Mouse (Mus musculus) neutrophil, adult 5-6 weeks (primary cell): Measurements from ENCODE around the gene Krtap13-1. TPM values are rescaled to one million over a fixed set of nuclear protein-coding genes. Genes with fewer than 3 reads are reported as not detected.
"Not testable (repeated sequence)": the region's sequence is repeated elsewhere in the genome, so short reads cannot be mapped to it uniquely, and the experiment has no call there.

Source experiments
- ATAC-seq: fragments of 151-379, 151-347 bp; 2 replicates; pipeline ENCODE4 v1.8.0; 2017; ENCODE audit warnings: mild to moderate bottlenecking, moderate TSS enrichment; ENCODE audit not compliant: insufficient number of reproducible peaks, poor library complexity, low FRiP score, severe bottlenecking; ENCODE audit errors: extremely low read depth
- total RNA-seq: library from RNA; stranded (forward); fragments of 200-1000 nt; gene quantifications from 2 replicates; pipeline ENCODE4 v1.2.3, GENCODE M21; 2017

Krtap13-1 gene
- total RNA-seq = not detected in 2 replicates

GRCm38 (mm10) chr16:88728812-88729275 lies at the start of gene Krtap13-1:
Gene Krtap13-1, plus strand, starts transcription at chr16:88728862.
- no peak for ATAC-seq

GRCm38 (mm10) chr16:88679099-88679498 lies 49.6 kb upstream of the Krtap13-1 start:
- no peak for ATAC-seq

GRCm38 (mm10) chr16:88681282-88681681 lies 47.4 kb upstream of the Krtap13-1 start:
- no peak for ATAC-seq

DNA sequence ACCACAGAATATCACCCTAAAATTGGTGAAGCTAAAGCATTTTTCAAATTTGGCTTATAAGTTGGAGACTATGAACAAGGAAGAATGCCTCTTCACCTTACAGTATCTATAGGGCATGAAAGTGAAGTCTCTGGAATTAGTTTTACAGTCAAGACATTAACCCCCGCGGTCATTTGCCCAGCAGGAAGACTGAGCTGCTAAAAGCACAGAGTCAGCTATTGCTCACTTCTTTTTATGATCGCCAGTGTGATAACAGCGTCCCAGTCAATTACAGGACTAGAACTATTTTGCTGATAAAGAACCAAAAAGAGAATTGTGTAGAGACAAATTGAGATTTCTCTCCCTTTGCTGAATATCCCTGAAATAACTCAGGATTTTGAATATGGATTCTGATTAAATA lies 32.4 kb upstream of the Krtap13-1 start:
- ATAC-seq = no peak

DNA sequence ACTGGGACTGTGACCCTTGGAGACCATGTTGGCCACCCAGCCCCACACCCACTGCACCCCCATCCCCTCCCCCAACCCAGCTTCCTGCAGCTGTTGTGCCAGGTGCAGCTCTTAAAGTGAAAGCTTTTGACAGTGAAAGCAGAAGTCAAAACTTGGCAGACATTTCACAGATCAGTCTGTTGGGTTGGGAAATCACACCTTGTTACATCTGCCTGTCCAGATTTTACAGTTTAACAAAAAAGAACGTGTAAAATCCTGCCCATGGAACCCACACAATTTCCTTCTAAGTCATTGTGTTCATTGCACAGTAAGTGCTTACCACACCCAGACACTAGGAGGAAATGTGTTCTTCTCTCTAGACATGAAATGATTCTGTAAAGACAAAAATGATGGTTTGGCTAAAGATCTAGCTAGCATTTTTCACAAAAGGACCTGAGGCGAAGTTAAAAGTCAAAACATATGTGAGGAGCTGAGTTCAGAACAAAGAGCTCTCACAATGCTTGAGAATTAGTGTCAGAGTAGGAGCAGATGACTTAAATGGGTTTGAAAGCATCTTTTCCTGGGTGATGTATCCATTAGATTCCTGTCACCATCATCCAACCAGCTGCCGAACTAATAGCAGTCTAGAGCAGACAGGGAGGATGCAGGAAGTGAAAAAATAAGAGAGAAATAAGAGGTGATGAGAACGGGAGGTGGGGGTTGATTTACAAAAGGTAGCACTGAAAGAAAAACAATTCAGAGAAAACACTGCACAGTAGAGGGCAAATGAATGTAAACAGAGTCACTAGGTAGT lies 27.4 kb upstream of the Krtap13-1 start:
- ATAC-seq = peak; percentile 74

- ATAC-seq = no peak
Measured at GRCm38 (mm10) chr16:88707496-88708012, 21.1 kb upstream of the Krtap13-1 start, which contains the start of gene 2310061N02Rik. Gene 2310061N02Rik, minus strand, starts transcription at chr16:88707962.

GRCm38 (mm10) chr16:88710757-88711156 lies 17.9 kb upstream of the Krtap13-1 start:
- ATAC-seq = no peak

DNA sequence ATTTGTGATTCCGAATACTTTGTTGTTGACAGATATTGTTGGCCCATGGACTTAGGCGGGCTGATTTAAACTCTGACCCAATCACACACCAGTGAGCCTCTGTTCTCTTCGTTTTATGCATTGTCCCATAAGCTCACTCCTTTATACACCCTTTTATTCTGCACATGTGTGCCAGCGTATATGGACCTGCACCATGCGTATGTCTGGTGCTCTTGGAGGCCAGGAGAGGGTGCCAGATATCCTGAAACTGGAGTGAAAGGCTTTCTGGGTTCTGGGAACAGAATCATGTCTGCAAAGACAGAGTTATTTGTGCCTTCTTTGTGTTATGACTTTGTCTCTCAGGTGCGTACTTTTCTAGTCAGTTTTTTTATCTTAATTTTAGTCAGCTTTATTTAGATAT lies 17.4 kb upstream of the Krtap13-1 start:
- no peak for ATAC-seq

DNA sequence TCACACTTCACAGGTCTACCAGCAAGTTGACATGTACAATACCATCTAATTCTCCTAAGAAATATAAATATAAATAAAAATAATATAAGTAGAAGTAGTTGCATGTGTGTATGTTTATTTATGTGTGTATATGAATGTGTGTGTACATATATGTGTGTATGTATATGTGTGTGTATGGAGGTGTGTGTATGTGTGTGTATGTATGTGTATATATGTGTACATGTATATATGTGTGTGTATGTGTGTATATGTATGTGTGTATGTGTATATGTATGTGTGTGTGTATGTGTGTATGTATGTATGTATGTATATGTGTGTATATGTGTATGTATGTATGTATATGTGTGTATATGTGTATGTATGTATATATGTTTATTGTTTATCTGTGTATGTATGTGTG lies 12.1 kb upstream of the Krtap13-1 start:
- ATAC-seq = no peak

DNA sequence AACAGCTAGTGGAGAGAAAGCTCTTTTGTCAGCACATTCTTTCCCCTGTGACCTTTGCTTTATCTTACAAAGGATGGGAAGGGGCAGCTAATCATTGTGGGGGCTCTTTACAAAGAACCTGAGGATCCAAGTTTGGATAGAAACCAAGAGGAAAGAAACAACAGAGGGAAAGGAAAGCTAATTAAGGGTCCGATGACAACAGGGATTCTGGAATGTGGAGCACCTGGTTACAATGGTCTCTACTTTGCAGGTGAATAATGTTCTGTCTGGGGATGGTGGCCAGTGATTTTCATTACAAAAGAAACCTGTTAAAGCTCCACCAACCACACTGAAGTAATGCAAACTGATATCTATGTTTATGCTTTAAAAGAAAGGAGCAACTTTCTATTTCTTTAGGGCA lies 8.6 kb upstream of the Krtap13-1 start:
- no peak for ATAC-seq

GRCm38 (mm10) chr16:88735391-88735790 lies 6.7 kb downstream of the Krtap13-1 start:
- ATAC-seq = no peak

DNA sequence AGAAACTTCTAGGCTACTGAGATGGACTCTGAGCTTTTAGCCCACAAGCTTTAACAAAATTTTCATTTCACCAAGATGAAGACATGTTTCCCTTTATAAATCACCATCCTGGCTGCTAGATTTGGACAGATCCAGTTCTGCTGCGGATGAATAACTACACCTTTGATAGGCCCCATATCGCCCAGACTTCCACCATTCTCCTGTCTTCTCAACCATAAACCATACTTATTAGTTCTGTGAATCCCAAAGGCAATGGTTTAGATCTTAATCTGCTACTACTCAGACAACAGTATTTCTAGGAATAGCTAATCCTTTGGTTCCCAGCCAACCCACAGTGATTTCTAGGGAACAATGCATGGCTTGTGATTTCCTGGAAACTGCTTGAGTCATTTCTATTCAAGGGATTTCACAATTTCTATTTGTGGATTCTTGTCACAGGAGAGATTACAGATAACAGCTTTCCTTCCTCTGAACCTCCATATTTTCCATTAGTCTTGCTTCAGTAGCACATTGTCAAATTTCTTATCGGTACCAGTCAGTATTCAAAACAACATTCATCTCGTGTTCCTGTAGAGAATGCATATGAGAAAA lies 16.2 kb downstream of the Krtap13-1 start:
- ATAC-seq = no peak

GRCm38 (mm10) chr16:88747943-88748342 lies 19.3 kb downstream of the Krtap13-1 start:
- no peak for ATAC-seq

DNA sequence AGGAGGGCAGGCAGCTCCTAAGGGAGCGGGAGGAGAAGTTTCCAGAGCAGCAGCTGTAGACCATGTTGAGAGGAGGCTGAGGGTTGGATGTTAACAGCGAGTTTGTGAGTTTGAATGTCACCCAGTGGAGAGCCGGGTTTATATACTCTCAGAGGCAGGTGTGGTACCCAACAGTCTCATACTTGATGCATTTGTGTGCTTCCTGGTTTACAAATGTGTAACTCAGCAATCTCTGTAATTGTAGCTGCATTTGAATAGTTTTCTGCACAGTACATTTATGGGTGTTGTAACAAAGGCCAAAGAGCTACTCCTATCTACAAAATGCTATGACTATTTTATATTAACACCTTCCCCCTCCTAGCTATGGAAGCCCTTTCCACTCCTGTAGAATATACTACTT lies 22.9 kb downstream of the Krtap13-1 start, which contains the start of gene Krtap13:
Krtap13 (minus strand) TSS at position 101 of the 400 bp plus-strand sequence.
- ATAC-seq = not testable (repeated sequence)

- ATAC-seq = not testable (repeated sequence)
Measured at GRCm38 (mm10) chr16:88758547-88758946, 29.9 kb downstream of the Krtap13-1 start, which contains the start of gene 2310034C09Rik. Gene 2310034C09Rik, plus strand, starts transcription at chr16:88758847.

GRCm38 (mm10) chr16:88774106-88774505 lies 45.4 kb downstream of the Krtap13-1 start, which contains the start of gene 2310057N15Rik:
Gene 2310057N15Rik, minus strand, starts transcription at chr16:88774206.
- ATAC-seq = no peak

DNA sequence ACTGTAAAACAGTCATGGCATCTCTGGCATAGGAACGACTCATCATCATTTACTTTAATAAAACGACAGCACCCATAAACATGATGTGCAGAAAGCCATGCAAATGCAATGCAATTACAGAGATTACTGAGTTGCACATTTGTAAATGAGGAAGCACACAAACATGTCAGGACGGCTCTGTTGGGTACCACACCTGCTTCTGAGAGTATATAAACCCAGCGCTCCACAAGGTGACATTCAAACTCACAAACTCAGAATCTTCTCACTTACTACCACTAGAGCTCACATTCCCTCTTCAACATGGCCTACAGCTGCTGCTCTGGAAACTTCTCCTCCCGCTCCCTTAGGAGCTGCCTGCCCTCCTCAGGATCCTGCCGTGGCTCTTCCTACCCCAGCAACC lies 48.9 kb downstream of the Krtap13-1 start, which contains the start of gene Gm5965:
Gm5965 (plus strand) TSS at position 301 of the 400 bp plus-strand sequence.
- no peak for ATAC-seq
